16 mouse cellular contexts compared by ENCODE assay signal in genomic region chr4:154400256-154401171, GRCm38 (mm10).
A peak's percentile ranks its signal among the peaks of the same experiment; 100 is the strongest.
DNase-seq lines count a peak whose midpoint lies in the region; ATAC-seq and TF ChIP-seq lines count a peak whose summit lies in the region.
"Had no signal": no experiment of that assay in that cellular context is flagged by ENCODE, and none has a peak within 500 bp of the region (broad histone marks: within the 10 kb centered on the region; RNA-seq: fewer than 3 reads in every experiment).

No protein-coding gene starts in this region.

- no peak overlapping the region for H3K4me2 ChIP-seq in heart, embryonic 11.5 days
- no peak overlapping the region for H3K4me2 ChIP-seq in embryonic facial prominence, embryonic 13.5 days
- 0 out of 2 replicates have a peak overlapping the region, but pooled peaks have one; percentile 11 for H3K4me2 ChIP-seq in liver, embryonic 15.5 days

- no peak for TF ChIP-seq CTCF in layer of hippocampus, adult 2 months (conservative IDR thresholded peaks at IDR 0.05)

- H3K4me3 ChIP-seq in heart, embryonic 11.5 days (ENCODE audit: low read depth, low read length): no peak overlapping the region
- H3K4me3 ChIP-seq in layer of hippocampus, adult 2 months: no peak overlapping the region
- H3K4me3 ChIP-seq in embryonic facial prominence, embryonic 13.5 days: no peak overlapping the region
- no peak overlapping the region for H3K4me3 ChIP-seq in liver, embryonic 15.5 days (replicated peaks)
- H3K4me3 ChIP-seq: erythroblast, embryonic 14.5 days; megakaryocyte, embryonic 14.5 days had no signal

- H3K9ac ChIP-seq in heart, embryonic 11.5 days (ENCODE audit: low read depth, low read length): no peak overlapping the region
- H3K9ac ChIP-seq in embryonic facial prominence, embryonic 13.5 days: no peak overlapping the region
- no peak overlapping the region for H3K9ac ChIP-seq in liver, embryonic 15.5 days

- whole genome bisulfite sequencing in heart, embryonic 11.5 days (ENCODE audit: insufficient replicate concordance): 82% methylated on average over 24 of the region's 24 CpGs
- WGBS in embryonic facial prominence, embryonic 13.5 days: 75% methylated on average over 24 of the region's 24 CpGs
- WGBS in liver, embryonic 15.5 days (ENCODE audit: insufficient replicate concordance): 67% methylated on average over 24 of the region's 24 CpGs

- no peak overlapping the region for H3K27ac ChIP-seq in heart, embryonic 11.5 days (ENCODE audit: low read depth, low read length)
- H3K27ac ChIP-seq in layer of hippocampus, adult 2 months: peak overlapping the region; percentile 67; the same call in 1 of the 2 replicates
- 0 out of 2 replicates have a peak overlapping the region, but pooled peaks have one; percentile 23 for H3K27ac ChIP-seq in embryonic facial prominence, embryonic 13.5 days
- peak overlapping the region; percentile 57; the same call in 1 of the 2 replicates for H3K27ac ChIP-seq in liver, embryonic 15.5 days (replicated peaks)

- no peak for DNase-seq in heart, postnatal 10 days
- DNase-seq in layer of hippocampus, adult 2 months (ENCODE audit: low spot score in 2 of 2): no peak
- DNase-seq in layer of hippocampus, postnatal 36 days: no peak
- no peak for DNase-seq in spleen, postnatal 14 days (ENCODE audit: low spot score in 2 of 2)
- DNase-seq in left cerebral cortex, adult 11 months (ENCODE audit: low spot score): no peak
- DNase-seq: adrenal gland, postnatal 25 days; cerebellum, adult 9-10 months; kidney, adult 11 months; spleen, adult 18-20 months; thymus, postnatal 4 days had no signal

- no peaks in the 10 kb centered on the region for H3K9me3 ChIP-seq in heart, embryonic 11.5 days (replicated peaks; ENCODE audit: control insufficient read depth, low read length)
- no peaks in the 10 kb centered on the region for H3K9me3 ChIP-seq in embryonic facial prominence, embryonic 13.5 days
- no peaks in the 10 kb centered on the region for H3K9me3 ChIP-seq in liver, embryonic 15.5 days (replicated peaks)
- H3K9me3 ChIP-seq: megakaryocyte, embryonic 14.5 days had no signal

- peaks cover 27% of the 10 kb centered on the region for H3K27me3 ChIP-seq in heart, embryonic 11.5 days (ENCODE audit: control insufficient read depth, insufficient read depth, low read length)
- no peaks in the 10 kb centered on the region; the same call in 1 of the 2 replicates for H3K27me3 ChIP-seq in embryonic facial prominence, embryonic 13.5 days
- no peaks in the 10 kb centered on the region for H3K27me3 ChIP-seq in liver, embryonic 15.5 days

- ATAC-seq in heart, embryonic 11.5 days (replicated peaks; ENCODE audit: insufficient number of reproducible peaks, low FRiP score, low TSS enrichment): 0 out of 2 replicates have a peak, but pooled peaks have one; percentile 23
- ATAC-seq in embryonic facial prominence, embryonic 13.5 days (ENCODE audit: insufficient number of reproducible peaks, insufficient read depth, low FRiP score, low TSS enrichment, low read depth): no peak
- peak; percentile 35; the same call in 1 of the 2 replicates for ATAC-seq in liver, embryonic 15.5 days (ENCODE audit: insufficient read depth)
- ATAC-seq: lung, postnatal 0 days had no signal

- peaks cover 16% of the 10 kb centered on the region for H3K4me1 ChIP-seq in heart, embryonic 11.5 days (ENCODE audit: control insufficient read depth, insufficient read depth, low read length)
- peaks cover 48% of the 10 kb centered on the region for H3K4me1 ChIP-seq in embryonic facial prominence, embryonic 13.5 days
- H3K4me1 ChIP-seq in liver, embryonic 15.5 days (replicated peaks): peaks cover 14% of the 10 kb centered on the region; the same call in 1 of the 2 replicates

- no peaks in the 10 kb centered on the region for H3K36me3 ChIP-seq in heart, embryonic 11.5 days (ENCODE audit: control insufficient read depth, insufficient read depth, low read length)
- no peaks in the 10 kb centered on the region for H3K36me3 ChIP-seq in embryonic facial prominence, embryonic 13.5 days
- no peaks in the 10 kb centered on the region for H3K36me3 ChIP-seq in liver, embryonic 15.5 days (replicated peaks)

- intact Hi-C loops in heart, postnatal 10 days (cut with DNase I): no loop called here
